Mouse (Mus musculus) spleen, adult 18-20 months (tissue): ENCODE measurements around the gene Nthl1.

Experiments
- DNase-seq, 2 experiments: peaks; one replicate each; pipeline ENCODE4 v3.0.0; 2022; ENCODE audit warnings: mixed read lengths in 2 of 2

Gene Nthl1

DNA sequence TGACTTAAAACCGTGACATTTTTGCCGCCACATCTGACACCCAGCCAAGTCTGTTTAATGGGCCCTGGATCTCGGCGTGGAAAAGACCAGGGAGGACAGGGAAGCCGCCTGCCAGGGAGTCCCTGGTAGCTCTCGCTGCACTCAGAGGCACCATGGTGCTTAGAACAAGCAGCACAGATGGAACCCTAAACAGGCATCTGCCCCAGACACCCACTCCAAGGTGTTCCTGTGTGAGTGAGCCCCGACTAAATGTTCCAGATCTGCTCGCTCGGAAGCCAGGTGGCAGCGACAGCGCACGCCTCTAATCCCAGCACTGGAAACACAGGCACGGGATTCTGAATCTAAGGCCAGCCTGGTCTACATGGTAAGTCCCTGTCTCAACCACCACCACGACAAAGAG lies 2.4 kb upstream of the Nthl1 start:
- DNase-seq = no peak

DNA sequence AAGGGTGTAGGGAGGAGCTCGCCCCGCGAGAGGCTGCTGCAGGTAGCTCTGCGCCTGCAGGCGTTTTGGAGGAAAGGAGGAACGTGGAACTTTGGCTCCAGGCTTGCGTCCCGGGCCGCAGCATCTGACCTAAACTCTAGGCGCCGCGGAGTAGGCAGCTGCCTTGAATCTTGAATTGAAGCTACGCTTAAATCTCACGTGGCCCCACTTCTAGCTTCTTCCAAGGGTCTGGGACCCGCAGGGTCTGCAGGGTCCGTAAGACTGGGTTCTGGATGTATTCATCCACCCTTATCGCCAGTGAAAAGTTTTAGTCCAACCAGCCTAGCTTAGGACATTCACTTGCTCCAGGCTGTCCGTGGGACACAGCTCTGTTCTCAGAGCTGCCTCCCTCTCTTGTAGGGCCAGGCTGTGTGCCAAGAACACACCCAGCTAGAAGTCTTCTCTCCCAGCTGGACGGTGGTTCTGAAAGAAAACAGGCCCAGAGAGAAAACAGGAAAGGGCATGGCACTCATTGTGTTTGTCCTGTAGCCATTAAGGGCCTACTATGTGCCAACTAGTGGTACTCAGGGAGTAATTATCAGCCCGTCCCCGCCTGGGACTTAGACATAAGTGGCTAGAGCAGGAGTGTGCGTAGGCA lies 451 bp downstream of the Nthl1 start:
- DNase-seq = no peak

DNA sequence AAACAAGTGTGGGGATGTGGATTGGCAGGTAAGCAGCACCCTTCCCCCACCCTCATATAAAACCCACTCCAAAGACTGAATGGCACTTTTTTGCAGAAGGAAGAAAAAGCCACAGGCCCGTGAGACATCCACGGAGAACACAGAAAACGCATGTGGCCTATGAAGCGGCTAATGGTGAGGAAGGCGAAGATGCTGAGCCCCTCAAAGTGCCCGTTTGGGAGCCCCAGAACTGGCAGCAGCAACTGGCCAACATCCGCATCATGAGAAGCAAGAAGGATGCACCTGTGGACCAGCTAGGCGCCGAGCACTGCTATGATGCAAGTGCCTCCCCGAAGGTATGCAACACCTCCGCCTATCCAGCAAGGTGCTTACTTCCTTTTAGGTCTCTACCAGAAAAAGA lies 1.4 kb downstream of the Nthl1 start:
- no peak for DNase-seq

DNA sequence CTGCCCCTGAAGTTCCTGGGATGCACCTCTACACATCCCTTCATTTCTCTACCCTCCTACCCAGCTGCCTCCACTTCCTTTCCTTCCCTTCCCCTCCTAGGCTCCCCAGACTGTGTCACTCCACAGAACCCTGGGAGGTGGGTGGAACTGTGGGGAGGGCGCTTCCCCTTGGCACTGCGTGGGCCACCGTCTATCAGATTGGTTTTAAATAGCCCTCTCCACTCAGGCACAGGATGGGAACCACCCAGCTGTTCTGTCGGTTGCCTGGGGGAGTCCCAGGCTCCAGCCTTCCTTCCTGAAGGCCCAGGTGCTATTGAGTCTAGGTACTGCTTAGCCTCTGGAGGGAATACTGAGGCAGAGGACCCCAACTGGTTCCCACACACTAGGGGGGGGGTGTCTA lies 2.5 kb downstream of the Nthl1 start:
- DNase-seq = no peak

DNA sequence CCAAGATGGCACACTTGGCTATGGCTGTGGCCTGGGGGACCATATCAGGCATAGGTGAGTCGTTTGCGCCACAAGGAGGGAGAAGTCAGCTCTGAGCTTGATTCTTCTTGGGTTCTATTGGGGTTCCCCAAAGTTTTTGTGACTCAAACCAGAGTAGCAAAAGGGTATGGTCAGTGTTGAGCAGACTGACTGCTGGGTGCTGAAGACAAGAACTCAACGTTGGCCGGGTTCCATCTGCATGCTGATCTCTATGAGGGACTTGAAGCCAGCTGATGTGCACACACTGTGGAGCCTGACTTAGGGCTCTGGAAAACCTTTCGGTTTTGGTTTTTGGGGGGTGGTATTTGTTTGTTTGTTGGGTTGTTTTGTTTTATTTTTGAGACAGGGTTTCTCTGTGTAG lies 3.2 kb downstream of the Nthl1 start:
- no peak for DNase-seq

DNA sequence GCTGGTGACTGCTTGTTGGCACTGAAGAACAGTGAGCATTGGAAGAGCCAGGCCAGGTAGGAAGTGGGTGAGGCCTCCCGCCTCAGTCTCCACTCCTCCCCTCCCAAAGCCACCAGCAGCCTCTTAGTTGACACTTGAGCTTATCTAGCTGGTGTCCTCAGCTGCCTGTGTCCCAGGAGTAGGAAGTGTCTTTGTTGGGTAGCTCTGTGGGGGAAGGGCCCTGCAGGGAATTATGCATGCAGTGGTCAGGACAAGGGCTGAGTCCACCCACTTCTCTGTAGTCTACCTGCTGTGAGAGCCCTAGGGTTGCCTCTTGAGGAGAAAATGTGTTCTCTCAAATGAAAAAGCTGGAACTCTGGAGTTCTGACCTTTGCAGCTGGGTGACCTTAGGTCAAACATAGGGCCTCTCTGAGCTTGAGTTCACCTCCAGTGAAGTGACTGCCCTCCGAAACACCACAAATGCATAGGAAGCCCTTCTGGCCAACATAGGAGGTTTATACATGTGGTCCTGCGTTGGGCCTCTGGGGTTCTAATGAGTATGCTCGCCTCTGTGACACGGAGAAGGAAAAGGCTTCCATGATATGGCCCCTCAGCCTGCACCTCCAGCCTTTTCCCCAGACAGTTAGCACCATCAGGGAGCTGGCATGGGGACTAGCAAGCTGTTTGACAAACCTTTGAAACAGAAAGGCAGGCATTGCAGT lies 4.5 kb downstream of the Nthl1 start:
- no peak for DNase-seq

DNA sequence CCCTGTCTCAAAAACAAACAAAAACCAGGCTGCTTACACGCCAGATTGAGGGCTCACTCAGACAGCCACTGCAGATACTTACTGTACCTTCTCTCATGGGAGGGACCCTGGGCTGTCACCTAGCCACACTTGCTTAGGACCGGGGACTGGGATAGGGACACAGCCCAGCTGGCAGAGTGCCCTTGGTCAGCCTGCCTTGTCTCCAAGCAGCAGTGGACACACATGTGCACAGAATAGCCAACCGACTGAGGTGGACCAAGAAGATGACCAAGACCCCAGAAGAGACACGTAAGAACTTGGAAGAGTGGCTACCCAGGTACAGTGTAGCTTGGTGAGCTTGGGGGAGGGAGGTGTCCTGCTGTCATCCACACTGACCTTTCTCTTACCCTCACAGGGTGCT lies 5.7 kb downstream of the Nthl1 start:
- no peak for DNase-seq

DNA sequence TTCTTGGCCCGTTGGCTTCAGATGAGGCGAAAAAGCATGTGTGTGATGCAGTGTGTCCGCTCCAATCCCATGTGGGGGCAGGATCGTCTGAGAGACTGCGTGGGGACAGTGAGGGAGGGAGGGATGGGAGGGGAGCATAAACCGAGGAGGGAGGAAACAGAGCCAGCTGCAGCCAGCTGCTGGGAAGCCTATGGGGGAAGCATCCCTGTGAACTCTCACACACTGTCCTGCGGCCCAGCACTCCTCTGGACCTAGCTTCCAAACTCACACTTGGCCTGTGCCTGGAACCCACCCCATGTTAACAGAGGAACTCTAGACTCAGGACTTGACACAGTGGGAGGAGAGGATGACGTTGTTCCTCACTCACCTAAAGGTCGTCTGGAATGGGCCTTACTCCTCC lies 6.4 kb downstream of the Nthl1 start:
- no peak for DNase-seq

DNA sequence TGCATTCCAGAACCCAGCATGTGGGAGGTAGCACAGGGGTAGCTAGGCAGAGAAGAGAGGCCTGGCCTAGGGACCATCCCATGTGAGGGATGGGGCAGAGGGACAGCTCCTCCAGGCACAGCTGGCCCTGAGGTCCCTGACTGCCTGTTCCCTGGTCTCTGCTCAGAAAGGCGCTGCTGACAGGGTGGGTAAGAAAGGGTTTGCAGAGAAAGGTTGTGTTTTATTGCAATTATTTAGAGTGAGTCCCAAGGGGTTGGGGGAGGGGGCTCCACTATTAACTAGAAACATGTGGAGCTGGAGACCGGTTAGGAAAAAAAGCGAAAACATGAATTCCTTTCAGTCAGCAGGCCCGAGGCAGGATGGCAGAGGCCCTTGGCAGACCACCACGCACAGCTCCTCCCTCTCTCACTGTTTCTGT lies 7.1 kb downstream of the Nthl1 start:
- no peak for DNase-seq

DNA sequence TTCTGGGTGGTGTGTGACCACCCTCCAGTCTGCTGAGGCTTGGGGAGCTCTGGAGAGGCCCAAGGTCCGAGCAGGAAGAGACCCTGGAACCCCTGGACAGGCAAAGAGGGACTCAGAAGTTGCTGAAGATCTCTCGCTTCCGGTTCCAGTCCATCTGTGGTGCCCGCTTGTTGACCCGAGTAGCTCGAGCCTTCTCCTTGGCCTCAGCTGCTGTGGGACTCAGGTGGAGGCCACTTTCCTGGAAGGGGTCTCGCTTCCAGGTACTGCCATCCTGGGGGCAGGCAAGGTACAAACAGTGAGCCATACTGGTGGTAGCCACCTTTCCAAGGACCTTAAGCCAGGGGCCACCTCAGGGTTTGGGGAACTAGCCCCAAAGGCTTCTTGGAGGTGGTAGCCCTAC lies 7.6 kb downstream of the Nthl1 start:
- no peak for DNase-seq

DNA sequence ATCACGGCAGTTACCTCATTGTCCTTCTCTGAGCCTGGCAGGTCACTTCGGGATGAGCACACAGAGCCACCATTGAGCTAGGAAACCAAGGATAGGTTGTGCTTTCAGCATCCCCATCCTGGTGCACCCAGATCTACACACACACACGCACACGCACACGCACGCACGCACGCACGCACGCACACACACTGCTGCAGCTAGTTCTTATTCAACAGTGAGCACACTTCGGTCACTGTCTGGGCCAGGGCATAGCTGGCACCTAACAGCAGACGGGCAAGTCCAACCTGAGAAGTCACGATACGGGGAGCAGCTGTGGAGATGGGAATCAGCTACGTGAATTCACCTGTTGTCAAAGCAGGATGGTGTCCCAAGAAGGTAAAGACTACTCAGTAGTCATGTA lies 8.1 kb downstream of the Nthl1 start:
- no peak for DNase-seq

DNA sequence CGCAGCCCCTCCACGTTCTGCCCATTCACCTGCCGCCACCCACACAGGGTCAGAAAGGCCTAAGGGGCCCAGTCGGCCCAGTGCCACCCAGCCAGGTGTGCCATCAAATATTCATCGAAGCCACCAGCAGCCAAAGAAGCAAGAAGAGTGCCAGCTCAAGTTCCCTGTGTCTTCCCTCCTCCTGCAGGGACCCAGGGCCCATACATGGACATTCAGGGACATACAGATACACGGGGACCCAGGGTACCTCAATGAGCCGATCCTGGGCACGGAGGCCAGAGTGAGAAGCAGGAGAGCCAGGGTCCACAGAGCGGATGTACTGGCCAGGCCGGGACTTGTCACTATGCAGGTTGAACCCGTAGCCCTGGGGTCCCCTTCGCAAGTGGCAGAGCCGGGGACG lies 9.5 kb downstream of the Nthl1 start:
- DNase-seq = no peak

DNA sequence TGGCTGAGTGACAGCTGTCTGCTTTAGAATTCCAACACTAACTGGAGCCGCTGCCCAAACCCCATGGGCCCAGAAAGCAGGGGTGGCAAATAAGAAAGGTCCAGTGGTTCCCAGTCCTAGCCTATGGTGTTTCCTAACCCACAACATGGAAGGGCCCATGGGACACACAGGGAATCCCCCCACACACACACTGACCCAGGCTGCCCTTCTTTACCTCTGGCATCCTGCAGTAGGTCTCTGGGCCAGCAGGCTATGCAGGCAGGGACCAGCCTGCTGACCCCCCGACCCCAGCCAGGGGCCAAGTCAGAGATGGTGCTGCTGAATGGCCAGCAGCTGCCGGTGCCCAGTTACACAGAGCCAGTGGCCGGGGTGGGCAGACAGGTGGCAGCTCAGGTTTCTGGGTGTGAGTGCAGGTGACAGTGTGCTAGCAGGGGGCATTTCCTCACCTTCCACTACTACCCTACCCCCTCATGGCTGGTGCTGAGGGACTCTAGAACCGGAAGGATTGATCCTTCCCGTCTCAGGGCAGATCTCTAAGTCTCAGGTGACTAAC lies 10.4 kb downstream of the Nthl1 start:
- DNase-seq = no peak

DNA sequence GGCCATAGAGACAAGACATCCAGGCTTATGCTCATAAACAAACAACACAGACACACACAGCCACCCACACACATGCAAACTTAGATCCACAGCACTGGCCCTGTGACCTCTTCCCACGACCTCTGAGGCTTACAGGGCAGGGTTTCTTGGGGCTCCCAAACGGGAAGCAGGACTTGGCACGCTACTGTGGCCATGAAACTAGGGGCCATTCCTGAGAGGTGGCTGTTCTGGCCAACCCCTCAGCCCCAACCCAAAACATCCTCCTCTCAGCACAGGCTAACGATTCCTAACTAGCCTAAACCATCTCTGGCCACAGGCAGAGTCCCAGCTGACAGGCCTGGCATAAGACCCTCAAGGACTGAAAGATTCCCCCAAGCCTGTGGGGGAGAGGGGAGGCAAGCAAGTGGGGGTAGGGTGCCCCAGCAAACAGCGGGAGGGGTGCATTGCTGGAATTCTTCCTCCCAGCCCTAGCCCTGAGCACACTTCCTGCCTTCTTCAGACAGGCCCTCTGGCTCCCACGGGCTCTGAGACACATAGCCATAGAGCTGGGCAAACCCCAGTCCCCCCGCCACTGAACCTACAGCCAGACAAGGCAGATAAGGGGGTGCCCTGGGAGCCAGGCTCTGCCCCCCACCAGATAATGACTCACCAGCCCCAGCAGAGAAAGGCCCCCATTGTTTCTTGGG lies 11.7 kb downstream of the Nthl1 start:
- no peak for DNase-seq

DNA sequence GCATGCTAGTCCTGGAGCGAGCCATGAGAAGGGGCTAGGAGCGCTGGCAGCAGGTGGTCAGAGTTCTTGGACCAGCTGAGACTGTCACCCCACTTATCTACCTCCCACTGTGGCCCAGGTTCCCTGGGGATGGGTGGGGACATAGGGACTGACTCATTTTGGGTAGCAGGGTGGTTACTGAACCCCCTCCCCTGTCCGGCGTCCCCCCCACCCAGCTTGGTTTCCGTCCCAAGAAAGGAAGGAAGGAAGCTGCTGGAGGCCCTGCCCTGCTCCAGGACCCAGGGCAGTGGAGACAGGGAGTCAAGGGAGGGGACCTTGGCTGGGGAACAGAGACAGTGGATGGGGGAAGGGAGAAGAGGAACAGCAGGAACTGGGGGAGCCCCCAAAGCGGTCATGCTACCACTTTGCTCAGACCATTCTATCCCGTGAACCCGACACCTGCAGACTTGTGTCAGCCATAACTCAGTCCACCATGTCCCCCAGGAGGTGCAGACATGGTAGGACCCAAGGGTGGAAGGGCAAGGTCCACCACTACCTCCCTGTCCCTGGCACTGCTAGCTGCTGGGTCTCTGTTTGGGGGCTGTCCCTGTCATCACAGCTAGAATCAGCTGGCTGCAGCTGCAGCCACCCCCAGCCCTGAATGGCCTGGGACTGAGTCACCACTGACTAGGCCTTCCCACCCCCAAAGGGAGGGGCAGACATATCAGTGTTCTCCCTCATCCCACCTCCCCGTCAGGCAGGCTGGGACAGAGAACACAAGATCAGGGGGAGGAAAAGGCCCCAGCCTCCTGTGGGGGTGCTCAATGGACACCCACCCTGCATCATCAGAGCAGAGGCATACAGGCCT lies 12.6 kb downstream of the Nthl1 start:
- DNase-seq = no peak

DNA sequence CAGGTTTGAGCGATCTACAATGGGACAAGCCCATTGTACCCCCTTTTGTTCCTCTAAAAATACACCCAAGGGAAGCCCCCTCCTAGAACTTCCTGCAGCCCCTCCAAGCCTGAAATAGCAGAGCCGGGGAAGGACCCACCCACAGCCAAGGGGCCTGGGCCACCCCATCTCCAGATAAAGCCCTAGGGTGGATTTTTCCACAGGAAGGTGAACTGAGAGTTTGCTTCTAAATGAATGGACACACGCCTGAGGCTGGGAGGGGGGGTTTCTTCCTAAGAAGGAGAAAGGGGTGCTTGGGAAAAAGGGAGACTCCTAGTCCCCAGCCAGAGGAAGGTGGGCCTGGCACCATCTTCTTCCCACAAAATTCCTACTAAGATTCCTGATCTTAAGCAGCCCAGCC lies 13.4 kb downstream of the Nthl1 start:
- no peak for DNase-seq

DNA sequence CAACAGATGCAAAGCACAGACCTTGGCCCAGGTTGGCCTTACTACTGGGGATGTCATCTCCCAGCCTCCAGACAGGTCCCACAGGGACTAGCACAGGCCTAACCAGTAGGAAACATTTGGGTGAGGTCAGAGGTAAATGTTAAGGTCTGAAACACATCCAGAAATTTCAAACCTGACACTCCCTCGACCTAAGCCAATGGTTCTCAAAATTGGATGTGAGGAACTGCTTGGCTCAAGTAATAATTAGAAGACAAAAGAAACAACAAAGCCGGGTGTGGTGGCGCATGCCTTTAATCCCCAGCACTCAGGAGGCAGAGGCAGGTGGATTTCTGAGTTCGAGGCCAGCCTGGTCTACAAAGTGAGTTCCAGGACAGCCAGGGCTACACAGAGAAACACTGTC lies 13.9 kb downstream of the Nthl1 start:
- no peak for DNase-seq

DNA sequence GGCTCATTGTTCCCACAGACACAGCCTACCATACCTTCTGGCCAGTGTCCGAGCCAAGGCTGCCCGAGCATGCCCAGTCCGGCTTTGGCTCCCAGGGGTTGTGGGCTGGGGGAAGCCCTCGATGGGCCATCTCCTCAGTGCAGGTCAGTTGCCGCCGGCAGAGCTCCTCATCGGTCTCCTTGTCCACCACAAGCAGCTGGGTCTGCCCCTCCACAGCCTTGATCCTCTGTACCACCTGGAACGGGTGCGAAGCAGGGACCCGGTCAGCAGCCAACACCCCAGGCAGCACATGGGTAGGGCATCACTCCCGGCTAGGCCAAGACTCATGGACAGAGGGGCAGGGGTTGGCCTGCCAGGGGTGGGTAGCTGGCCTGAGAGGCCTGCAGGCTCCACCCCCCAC lies 15.0 kb downstream of the Nthl1 start:
- no peak for DNase-seq

DNA sequence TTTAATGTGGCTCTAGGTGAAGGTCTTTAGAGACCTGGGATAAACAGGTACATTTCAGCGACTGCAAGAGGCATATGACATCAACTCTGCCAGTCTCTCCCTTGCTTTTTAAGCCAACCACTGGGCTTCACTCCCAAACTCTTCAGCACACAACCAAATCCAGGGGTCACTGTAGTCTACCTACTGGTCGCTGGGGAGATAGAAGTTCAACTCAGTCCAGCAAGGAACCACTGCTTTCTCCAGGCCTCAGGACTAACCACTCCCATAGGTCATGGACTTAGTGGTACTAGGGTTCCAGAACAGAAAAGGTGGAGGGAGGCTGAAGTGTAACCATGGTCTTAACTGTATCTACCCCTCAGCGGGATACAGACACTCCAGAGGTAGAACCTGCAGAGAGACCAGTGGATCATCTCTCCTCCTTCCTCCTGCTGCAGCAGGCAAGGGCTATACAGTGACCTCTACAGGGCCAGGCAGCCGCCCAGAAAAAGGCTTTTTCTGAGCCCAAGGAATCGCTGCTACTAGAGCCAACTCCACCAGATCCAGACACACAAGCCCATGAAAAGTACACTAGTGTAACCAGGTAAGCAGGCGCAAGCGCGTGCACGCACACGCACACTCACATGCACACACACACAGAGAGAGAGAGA lies 16.4 kb downstream of the Nthl1 start:
- DNase-seq = no peak

DNA sequence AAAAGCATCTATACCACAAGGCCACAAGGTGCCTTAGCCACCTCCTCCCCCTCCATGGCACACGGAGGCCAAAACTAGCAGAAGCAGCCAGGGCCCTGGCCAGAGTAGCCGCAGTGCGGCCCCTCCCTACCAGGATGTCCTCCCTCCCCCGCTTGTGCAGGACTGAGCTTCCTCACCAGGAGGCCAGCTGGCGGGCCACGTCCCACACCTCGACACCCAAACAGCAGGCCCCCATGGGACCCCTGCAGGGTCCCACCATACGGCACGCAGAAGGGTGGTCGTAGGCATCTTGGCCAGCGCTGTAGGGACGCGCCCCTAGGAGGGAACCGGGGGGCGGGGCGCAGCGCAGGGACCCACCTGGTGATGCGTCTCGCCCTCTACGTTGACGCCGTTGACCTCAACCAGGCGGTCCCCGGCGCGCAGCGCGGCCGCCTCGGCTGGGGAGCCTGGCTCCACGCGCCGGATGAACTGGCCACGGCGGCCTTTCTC lies 17.1 kb downstream of the Nthl1 start:
- no peak for DNase-seq

DNA sequence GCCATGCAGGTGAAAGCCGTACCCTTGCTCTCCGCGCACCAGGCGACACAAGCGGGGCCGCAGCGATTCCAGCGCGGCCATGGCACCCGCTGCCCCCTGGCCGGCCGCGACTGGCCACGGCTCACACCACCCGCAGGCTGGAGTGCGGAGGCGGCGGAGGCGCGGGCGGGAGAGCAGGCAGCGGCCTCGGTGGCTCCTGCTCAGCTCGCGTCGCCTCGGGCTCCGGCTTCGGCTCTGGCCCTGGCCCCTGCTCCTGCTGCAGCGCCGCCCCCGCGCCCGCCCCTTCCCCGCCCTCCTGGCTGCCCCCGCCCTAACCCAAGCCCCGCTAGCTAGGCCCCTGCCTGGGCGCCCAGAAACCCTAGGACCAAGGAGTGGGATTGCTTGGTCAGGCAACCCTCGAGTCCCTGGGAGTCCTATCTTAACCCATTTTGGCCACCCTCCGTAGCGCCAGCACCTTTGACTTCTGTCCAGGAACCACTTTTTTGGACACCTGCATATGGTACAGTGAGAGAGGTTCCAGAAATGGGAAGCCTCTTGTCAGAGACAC lies 17.7 kb downstream of the Nthl1 start, which contains the start of gene Slc9a3r2:
TSS of gene Slc9a3r2 (minus strand) at position 258 of the 547 bp plus-strand sequence.
- DNase-seq = no peak

DNA sequence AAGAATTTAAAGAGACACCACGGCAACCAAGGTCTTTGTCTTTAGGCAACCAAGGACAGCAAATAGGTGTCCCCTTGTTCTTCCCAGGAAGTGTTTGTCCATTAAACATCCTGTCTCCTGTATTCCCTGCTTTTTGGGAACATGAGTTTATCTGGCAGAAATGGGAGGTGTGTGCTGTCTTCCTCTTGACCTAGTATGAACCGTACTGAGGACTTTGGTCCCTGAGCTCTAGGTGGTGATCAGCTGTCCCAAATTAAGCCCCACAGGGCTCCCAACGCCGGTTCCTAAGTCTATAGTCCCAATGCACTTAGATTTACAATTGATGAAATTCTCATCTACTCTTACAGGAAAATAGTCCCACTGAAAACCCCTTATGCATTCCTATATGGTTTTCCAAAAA lies 18.3 kb downstream of the Nthl1 start:
- no peak for DNase-seq
